Mouse (Mus musculus) E14TG2a.4 (cell line): ENCODE measurements around the gene Atmin.

ENCODE experiments used
- CTCF ChIP-seq: conservative IDR thresholded peaks from 2 replicates; pipeline ENCODE4 v1.5.1; 2014; ENCODE audit warnings: low read length
- NANOG ChIP-seq: IDR thresholded peaks from 2 replicates; pipeline ENCODE4 v1.6.1; 2014; ENCODE audit warnings: borderline replicate concordance, low read length, mixed read lengths

DNA sequence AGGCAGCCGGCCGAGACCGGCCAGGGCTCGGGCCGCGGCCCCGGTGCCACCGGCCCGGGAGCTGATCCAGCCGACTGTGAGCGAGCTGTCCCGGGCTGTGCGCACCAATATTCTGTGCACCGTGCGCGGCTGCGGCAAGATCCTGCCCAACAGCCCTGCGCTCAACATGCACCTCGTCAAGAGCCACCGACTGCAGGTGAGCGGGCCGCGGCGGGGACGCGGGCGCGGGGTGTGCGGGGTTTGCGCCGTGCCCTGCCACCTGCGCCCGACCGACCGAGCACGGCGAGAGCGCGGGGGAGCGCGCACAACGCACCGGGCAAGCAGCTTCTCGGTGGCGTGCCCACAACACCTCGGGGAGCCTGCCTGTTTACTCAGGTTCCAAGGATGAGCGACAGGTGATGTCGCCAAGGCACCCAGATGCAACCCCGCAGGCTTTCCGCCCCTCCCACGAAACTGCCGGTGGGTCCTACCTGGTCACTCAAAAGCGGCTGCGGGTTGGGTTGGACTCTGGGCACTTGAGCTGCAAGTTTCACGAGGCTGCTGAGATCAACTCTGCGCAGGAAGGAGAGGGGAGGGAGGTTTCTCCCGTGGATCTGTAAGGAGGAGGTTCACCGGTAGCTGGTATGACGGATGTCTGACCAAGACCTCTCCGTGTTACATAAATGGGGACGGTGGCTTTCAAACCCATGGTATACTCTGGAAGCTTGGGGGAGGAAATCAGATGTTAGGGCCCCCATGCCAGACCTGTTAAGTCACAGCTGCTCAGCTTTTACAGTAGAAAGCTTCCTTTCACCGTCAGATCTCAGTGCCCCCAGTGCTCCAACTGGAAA is 577 bp downstream of the Atmin start:
- TF ChIP-seq CTCF (no peak), NANOG (no peak)
